Mouse (Mus musculus): Measurements from ENCODE around the gene Axin2. TPM values are rescaled to one million over a fixed set of nuclear protein-coding genes. Genes with fewer than 3 reads are reported as not detected.
"Not testable (repeated sequence)": the region's sequence is repeated elsewhere in the genome, so short reads cannot be mapped to it uniquely, and the experiment has no call there.

Gene Axin2
- total RNA-seq (2018; cell fraction: chromatin; rRNA removed) = under 1 TPM in 1 of 26 experiments, not detected in 25; 0.41 TPM
- under 1 TPM in 6 of 26 experiments, not detected in 20; 0.04 to 0.10 (median 0.05) TPM for total RNA-seq (2018; cell fraction: cytosol; rRNA removed)
- total RNA-seq (2018; cell fraction: nucleus; rRNA removed) = not detected
- not detected in 3 replicates for polyA plus RNA-seq (2018)

GRCm38 (mm10) chr11:108920158-108920635, at the start of gene Axin2:
Gene Axin2 (plus strand): TSS chr11:108920349.
- Histone ChIP-seq H3K36me3 (ENCODE audit: inconsistent target) (no peaks in the 10 kb centered on the region), H3K27ac (no peak within 1 kb of the TSS), H3K4me3 (ENCODE audit: inconsistent target) (no peak within 1 kb of the TSS), H3K79me2 (ENCODE audit: inconsistent target) (no peaks in the 10 kb centered on the region)
- under 1% methylated on average over 49 of the region's 53 CpGs for WGBS (ENCODE audit: missing documents)

GRCm38 (mm10) chr11:108871284-108871683, 48.9 kb upstream of the Axin2 start:
- H3K79me2 ChIP-seq (ENCODE audit: inconsistent target); H3K27ac ChIP-seq; H3K36me3 ChIP-seq (ENCODE audit: inconsistent target); H3K4me3 ChIP-seq (ENCODE audit: inconsistent target): not testable (repeated sequence)
- WGBS (ENCODE audit: missing documents) = 89% methylated on average over 1 of the region's 1 CpGs

- Histone ChIP-seq H3K4me3 (ENCODE audit: inconsistent target) (no peak overlapping the region), H3K79me2 (ENCODE audit: inconsistent target) (no peaks in the 10 kb centered on the region), H3K27ac (no peak overlapping the region), H3K36me3 (ENCODE audit: inconsistent target) (no peaks in the 10 kb centered on the region)
- 90% methylated on average over 3 of the region's 3 CpGs for WGBS (ENCODE audit: missing documents)
These were observed 48.4 kb upstream of the Axin2 start for GRCm38 (mm10) chr11:108871748-108872147.

GRCm38 (mm10) chr11:108876633-108877205, 43.4 kb upstream of the Axin2 start:
- WGBS (ENCODE audit: missing documents) = 89% methylated on average over 7 of the region's 7 CpGs
- no peaks in the 10 kb centered on the region for H3K79me2 ChIP-seq (ENCODE audit: inconsistent target)
- no peaks in the 10 kb centered on the region for H3K36me3 ChIP-seq (ENCODE audit: inconsistent target)
- no peak overlapping the region for H3K4me3 ChIP-seq (ENCODE audit: inconsistent target)
- no peak overlapping the region for H3K27ac ChIP-seq

GRCm38 (mm10) chr11:108877520-108877919, 42.6 kb upstream of the Axin2 start:
- Histone ChIP-seq H3K36me3 (ENCODE audit: inconsistent target) (no peaks in the 10 kb centered on the region), H3K27ac (no peak overlapping the region), H3K79me2 (ENCODE audit: inconsistent target) (no peaks in the 10 kb centered on the region), H3K4me3 (ENCODE audit: inconsistent target) (no peak overlapping the region)
- WGBS (ENCODE audit: missing documents) = 92% methylated on average over 4 of the region's 5 CpGs

- Histone ChIP-seq H3K27ac (no peak overlapping the region), H3K4me3 (ENCODE audit: inconsistent target) (no peak overlapping the region), H3K79me2 (ENCODE audit: inconsistent target) (no peaks in the 10 kb centered on the region), H3K36me3 (ENCODE audit: inconsistent target) (no peaks in the 10 kb centered on the region)
- 82% methylated on average over 4 of the region's 4 CpGs for WGBS (ENCODE audit: missing documents)
These were observed 39.6 kb upstream of the Axin2 start for GRCm38 (mm10) chr11:108880546-108880945.

GRCm38 (mm10) chr11:108881662-108882061, 38.5 kb upstream of the Axin2 start:
- no peaks in the 10 kb centered on the region for H3K36me3 ChIP-seq (ENCODE audit: inconsistent target)
- H3K4me3 ChIP-seq (ENCODE audit: inconsistent target) = no peak overlapping the region
- H3K79me2 ChIP-seq (ENCODE audit: inconsistent target) = no peaks in the 10 kb centered on the region
- WGBS (ENCODE audit: missing documents) = 88% methylated on average over 5 of the region's 5 CpGs
- no peak overlapping the region for H3K27ac ChIP-seq

- Histone ChIP-seq H3K27ac (no peak overlapping the region), H3K4me3 (ENCODE audit: inconsistent target) (no peak overlapping the region), H3K36me3 (ENCODE audit: inconsistent target) (no peaks in the 10 kb centered on the region), H3K79me2 (ENCODE audit: inconsistent target) (no peaks in the 10 kb centered on the region)
- 80% methylated on average over 17 of the region's 19 CpGs for WGBS (ENCODE audit: missing documents)
These were observed 34.8 kb upstream of the Axin2 start for GRCm38 (mm10) chr11:108885276-108885896.

GRCm38 (mm10) chr11:108886060-108886459, 34.1 kb upstream of the Axin2 start:
- Histone ChIP-seq H3K27ac (no peak overlapping the region), H3K4me3 (ENCODE audit: inconsistent target) (no peak overlapping the region), H3K36me3 (ENCODE audit: inconsistent target) (no peaks in the 10 kb centered on the region), H3K79me2 (ENCODE audit: inconsistent target) (no peaks in the 10 kb centered on the region)
- 61% methylated on average over 7 of the region's 8 CpGs for WGBS (ENCODE audit: missing documents)

- no peaks in the 10 kb centered on the region for H3K79me2 ChIP-seq (ENCODE audit: inconsistent target)
- H3K4me3 ChIP-seq (ENCODE audit: inconsistent target) = no peak overlapping the region
- H3K27ac ChIP-seq = no peak overlapping the region
- H3K36me3 ChIP-seq (ENCODE audit: inconsistent target) = no peaks in the 10 kb centered on the region
- WGBS (ENCODE audit: missing documents) = 74% methylated on average over 11 of the region's 11 CpGs
These were observed 31.0 kb upstream of the Axin2 start for GRCm38 (mm10) chr11:108889121-108889520.

- Histone ChIP-seq H3K4me3 (ENCODE audit: inconsistent target) (no peak overlapping the region), H3K27ac (no peak overlapping the region), H3K36me3 (ENCODE audit: inconsistent target) (no peaks in the 10 kb centered on the region), H3K79me2 (ENCODE audit: inconsistent target) (no peaks in the 10 kb centered on the region)
- WGBS (ENCODE audit: missing documents) = 38% methylated on average over 16 of the region's 16 CpGs
These were observed 29.6 kb upstream of the Axin2 start for GRCm38 (mm10) chr11:108890544-108890943.

- Histone ChIP-seq H3K27ac (no peak overlapping the region), H3K4me3 (ENCODE audit: inconsistent target) (no peak overlapping the region), H3K79me2 (ENCODE audit: inconsistent target) (no peaks in the 10 kb centered on the region), H3K36me3 (ENCODE audit: inconsistent target) (no peaks in the 10 kb centered on the region)
- WGBS (ENCODE audit: missing documents) = 11% methylated on average over 15 of the region's 17 CpGs
These were observed 28.9 kb upstream of the Axin2 start for GRCm38 (mm10) chr11:108891111-108891870.

- WGBS (ENCODE audit: missing documents) = 10% methylated on average over 17 of the region's 21 CpGs
- Histone ChIP-seq H3K27ac (no peak overlapping the region), H3K4me3 (ENCODE audit: inconsistent target) (no peak overlapping the region), H3K36me3 (ENCODE audit: inconsistent target) (no peaks in the 10 kb centered on the region), H3K79me2 (ENCODE audit: inconsistent target) (no peaks in the 10 kb centered on the region)
These were observed 28.2 kb upstream of the Axin2 start for GRCm38 (mm10) chr11:108891871-108892380.

GRCm38 (mm10) chr11:108892406-108892805, 27.7 kb upstream of the Axin2 start:
- WGBS (ENCODE audit: missing documents) = 33% methylated on average over 5 of the region's 7 CpGs
- no peaks in the 10 kb centered on the region for H3K79me2 ChIP-seq (ENCODE audit: inconsistent target)
- no peak overlapping the region for H3K4me3 ChIP-seq (ENCODE audit: inconsistent target)
- H3K36me3 ChIP-seq (ENCODE audit: inconsistent target) = no peaks in the 10 kb centered on the region
- H3K27ac ChIP-seq = no peak overlapping the region

Measured in macrophage (primary cell).